Mouse (Mus musculus) MN1 (cell line): Measurements from ENCODE around the gene Slc38a7.
"Not testable (repeated sequence)": the region's sequence is repeated elsewhere in the genome, so short reads cannot be mapped to it uniquely, and the experiment has no call there.

ENCODE experiments used
- DNase-seq: peaks from one replicate; pipeline ENCODE4 v3.0.0-alpha.2; 2016; ENCODE audit warnings: low spot score

Gene Slc38a7

GRCm38 (mm10) chr8:95853102-95853843 is at the start of gene Slc38a7:
Slc38a7 (minus strand) TSS chr8:95853539.
- DNase-seq, result peak; percentile 94

DNA sequence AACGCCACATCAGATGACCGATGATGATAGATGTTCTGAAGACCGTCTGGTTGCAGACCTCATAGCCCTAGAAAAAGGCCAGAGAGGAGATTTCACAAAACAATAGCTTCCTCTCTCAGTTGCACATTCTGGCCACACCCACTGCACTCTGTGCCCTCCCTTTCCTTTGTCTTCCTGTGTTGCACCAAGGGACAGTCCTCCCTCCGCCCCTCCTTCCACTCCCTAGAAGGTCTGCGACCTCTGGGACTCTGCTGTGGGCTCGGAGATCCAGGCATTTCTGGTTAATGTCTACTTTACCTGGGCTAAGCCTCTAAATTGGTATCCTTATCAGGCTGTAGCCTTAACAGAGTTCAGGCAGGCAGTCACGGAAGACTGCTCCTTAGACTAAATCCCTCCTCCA is 48.5 kb upstream of the Slc38a7 start:
- DNase-seq, result no peak

DNA sequence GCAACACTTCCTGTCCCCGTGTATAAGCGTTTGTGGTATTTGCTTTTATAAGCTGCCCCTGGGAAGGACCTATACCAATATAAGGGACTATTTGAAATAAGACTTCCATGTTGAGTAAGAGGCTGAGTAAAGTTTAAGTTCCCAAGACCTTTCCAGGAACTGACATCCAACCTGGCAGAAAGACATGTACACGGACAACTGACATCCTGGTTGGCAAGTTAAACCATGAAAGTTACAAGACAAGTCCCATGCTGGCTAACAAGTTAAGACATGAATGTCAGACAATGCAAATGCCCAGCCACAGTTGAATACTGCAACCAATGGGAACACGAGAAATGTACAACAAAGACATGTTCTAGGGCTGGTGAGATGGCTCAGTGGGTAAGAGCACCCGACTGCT is 40.4 kb upstream of the Slc38a7 start:
- DNase-seq, result no peak

- peak; percentile 99 for DNase-seq
These were observed 35.2 kb upstream of the Slc38a7 start, which contains the start of gene Got2 for GRCm38 (mm10) chr8:95888285-95889136. Got2 (minus strand) TSS chr8:95888547.

DNA sequence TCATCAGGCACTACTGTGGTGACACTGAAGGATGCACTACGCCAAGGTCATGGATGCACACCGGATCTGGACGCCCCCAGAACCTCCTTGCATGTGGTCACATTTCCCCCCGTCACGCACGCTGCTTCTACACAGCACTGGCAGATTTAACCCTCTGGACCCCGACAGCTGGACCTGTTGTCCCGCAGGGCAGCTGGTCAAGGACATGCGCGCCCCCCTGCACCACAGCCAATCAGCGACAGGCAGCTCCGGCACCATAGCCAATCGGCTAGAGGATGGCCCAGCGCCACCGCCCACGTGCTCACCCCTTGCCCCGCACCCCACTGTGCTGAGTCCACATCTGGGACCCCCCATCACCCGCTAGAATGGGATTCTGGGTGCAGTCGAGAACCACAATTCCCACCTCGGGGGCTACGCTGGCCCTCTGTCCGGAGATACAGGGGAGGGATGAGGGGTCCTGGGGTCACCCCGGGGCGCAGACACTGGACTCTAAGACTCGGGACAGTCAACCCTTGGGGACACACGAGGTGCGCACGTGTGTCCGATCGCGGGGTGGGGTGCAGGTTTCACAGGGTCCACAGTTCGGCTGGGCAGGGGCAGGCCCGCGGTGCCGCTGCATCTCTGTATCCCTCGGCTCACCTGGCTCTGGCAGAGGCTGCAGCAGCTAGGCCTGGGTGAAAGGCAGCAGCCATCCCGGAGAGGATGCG is 34.4 kb upstream of the Slc38a7 start:
- DNase-seq, result peak; percentile 84

GRCm38 (mm10) chr8:95886647-95887577 is 33.6 kb upstream of the Slc38a7 start:
- DNase-seq, result peak; percentile 75

- no peak for DNase-seq
These were observed 32.6 kb upstream of the Slc38a7 start for GRCm38 (mm10) chr8:95885966-95886365.

GRCm38 (mm10) chr8:95885271-95885841 is 32.0 kb upstream of the Slc38a7 start:
- DNase-seq, result no peak

GRCm38 (mm10) chr8:95884491-95884890 is 31.2 kb upstream of the Slc38a7 start:
- no peak for DNase-seq

- DNase-seq, result no peak
These were observed 28.9 kb upstream of the Slc38a7 start for GRCm38 (mm10) chr8:95882191-95882590.

- DNase-seq, result no peak
These were observed 28.2 kb upstream of the Slc38a7 start for GRCm38 (mm10) chr8:95881576-95881975.

GRCm38 (mm10) chr8:95879823-95880222 is 26.5 kb upstream of the Slc38a7 start:
- no peak for DNase-seq

- peak; percentile 94 for DNase-seq
These were observed 25.0 kb upstream of the Slc38a7 start for GRCm38 (mm10) chr8:95878176-95878962.

DNA sequence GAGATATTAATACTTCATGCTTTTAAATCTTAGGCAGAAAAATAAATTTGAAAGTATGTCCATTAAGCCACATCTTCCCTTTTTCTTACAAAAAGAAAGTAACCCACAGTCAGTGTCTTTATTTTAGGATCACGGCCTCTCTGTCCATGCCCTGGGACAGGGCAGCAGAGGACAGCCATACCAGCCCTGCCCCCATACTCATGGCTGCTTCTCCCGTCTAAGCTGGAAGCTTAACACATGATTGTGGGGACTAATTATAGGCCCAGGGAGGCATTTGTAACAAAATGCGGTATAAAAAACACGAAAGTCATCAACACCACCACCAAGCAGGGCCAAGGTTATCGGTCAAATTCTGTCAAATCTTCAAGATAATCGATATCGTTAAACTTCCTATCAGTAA is 21.9 kb upstream of the Slc38a7 start:
- DNase-seq, result no peak

GRCm38 (mm10) chr8:95871690-95872089 is 18.4 kb upstream of the Slc38a7 start:
- no peak for DNase-seq

DNA sequence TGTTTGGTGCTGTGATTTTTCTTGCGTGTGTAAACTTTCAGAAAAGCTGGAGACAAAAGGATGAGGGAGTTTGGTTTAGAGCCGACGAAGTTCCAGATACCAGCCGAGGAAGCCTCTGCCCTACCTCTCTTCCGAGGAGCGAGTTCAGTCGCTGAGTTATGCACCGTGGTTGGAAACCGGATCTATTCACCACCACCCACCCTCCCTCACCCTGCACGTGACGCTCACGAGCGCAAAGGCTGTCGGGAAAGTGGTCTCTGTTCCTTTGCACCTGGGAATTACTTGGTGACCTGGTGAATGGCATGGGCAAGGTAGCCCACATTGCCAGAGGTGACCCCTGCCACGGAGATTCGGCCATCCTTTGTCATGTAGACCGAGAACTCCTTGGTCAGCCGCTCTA is 11.5 kb upstream of the Slc38a7 start:
- not testable (repeated sequence) for DNase-seq

DNA sequence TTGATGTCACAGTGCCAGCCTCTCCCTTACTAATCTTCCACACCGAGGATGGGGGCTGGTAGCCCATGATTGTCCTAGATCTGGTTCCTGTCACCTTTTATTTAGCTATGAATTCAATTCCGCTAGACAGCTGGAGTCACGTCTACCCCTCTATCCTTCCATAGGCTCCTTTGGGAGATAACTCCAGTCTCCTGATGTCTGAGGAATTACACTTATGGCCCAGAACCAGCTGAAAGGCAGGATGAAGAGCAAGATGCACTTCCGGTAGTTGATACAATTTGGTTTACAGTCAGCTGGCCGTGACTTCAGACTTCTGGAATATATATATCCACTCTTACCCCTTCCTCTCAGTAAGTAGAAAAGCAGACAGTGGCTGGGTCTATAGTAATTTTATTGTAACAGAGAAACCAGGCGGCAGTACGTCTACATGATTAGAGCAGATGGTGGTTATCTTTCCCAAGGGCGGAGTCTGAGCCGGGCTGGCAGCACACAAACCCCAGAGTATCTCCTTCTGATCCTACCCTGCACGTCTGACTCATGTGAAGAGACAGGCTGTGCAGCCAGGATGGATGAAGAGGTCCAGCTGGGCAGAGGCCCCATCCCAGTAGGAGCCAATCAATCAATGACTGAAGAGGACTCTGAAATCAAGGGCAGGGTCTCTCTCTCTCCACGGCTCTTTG is 10.6 kb upstream of the Slc38a7 start:
- peak; percentile 79 for DNase-seq

DNA sequence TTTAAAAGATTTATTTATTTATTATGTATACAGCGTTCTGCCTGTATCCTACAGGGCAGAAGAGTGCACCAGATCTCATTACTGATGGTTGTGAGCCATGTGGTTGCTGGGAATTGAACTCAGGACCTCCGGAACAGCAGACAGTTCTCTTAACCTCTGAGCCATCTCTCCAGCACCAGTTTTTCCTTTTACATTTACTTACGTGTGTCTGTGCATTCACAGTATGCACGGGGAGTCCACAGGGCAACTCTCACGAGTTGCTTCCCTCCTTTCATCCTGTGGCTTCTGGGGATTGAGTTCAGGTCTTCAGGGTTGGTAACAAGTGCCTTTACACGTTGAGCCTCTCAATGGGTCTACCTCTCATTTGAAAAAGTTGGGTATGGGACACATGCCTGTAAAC is 835 bp upstream of the Slc38a7 start:
- DNase-seq, result no peak

DNA sequence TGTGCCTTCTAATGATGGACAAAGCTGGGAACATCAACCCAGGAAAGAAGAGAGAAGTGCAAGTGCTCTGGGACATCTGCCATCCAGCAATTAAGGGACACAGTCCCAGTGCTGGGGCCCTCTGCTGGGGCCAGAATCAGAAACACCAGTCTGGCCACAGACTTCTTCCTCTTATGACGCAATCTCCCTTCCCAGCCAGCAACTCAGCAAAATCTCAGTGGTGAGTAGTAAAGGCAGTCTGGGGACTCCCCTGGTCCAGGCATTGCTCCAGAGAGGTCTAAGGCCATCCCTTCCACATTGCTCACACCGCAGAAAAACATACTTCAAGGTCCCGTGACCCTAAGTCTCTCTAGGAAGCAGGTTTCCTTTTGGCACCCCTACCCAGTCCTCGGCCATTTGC is 1.0 kb downstream of the Slc38a7 start:
- peak; percentile 91 for DNase-seq

DNA sequence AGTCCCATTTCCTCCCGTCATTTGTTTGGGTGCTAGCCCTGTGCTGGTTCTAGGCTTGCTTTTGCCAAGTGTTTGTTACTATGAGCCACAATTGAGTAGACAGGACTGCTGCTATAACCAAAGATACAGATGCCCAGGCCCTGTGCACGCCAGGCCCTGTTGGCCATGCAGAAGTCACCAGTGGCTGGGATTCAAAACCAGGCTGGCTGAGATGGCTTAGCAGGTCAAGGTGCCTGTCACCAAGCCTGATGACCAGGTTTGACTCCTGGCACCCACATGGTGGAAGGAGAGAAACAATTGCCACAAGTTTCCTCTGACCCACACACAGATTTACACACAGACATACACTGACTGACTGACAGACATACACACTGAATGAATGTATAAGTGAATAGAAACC is 3.0 kb downstream of the Slc38a7 start:
- no peak for DNase-seq
